Mouse (Mus musculus): ENCODE measurements around the gene Galnt11. TPM values are rescaled to one million over a fixed set of nuclear protein-coding genes. Genes with fewer than 3 reads are reported as not detected.

Gene Galnt11
- polyA plus RNA-seq, 1 experiment from 2014 or later = 42.1 TPM

GRCm38 (mm10) chr5:25245806-25246472 lies 24.2 kb downstream of the Galnt11 start:
- ATAC-seq (replicated peaks; ENCODE audit: low FRiP score, low TSS enrichment, low read depth) = no peak
- H3K36me3 ChIP-seq (ENCODE audit: control insufficient read depth, insufficient read depth, low read length) = peaks cover 22% of the 10 kb centered on the region
- no peaks in the 10 kb centered on the region for H3K9me3 ChIP-seq (ENCODE audit: control insufficient read depth, low read length)
- no peak overlapping the region for H3K27ac ChIP-seq (ENCODE audit: low read depth)
- 77% methylated on average over 10 of the region's 10 CpGs for WGBS
- no peaks in the 10 kb centered on the region for H3K4me1 ChIP-seq (replicated peaks; ENCODE audit: control insufficient read depth, insufficient read depth, low read length)
- H3K9ac ChIP-seq (ENCODE audit: low read length) = no peak overlapping the region
- DNase-seq (ENCODE audit: low spot score) = no peak
- H3K4me2 ChIP-seq (ENCODE audit: low read length) = no peak overlapping the region
- no peaks in the 10 kb centered on the region for H3K27me3 ChIP-seq (replicated peaks; ENCODE audit: control insufficient read depth, insufficient read depth, low read length)
- H3K4me3 ChIP-seq (ENCODE audit: low read depth, low read length) = no peak overlapping the region

- no peak for ATAC-seq (replicated peaks; ENCODE audit: low FRiP score, low TSS enrichment, low read depth)
- 72% methylated on average over 1 of the region's 1 CpGs for WGBS
- Histone ChIP-seq H3K4me2 (ENCODE audit: low read length) (no peak overlapping the region), H3K36me3 (ENCODE audit: control insufficient read depth, insufficient read depth, low read length) (peaks cover 25% of the 10 kb centered on the region), H3K4me3 (ENCODE audit: low read depth, low read length) (no peak overlapping the region), H3K4me1 (replicated peaks; ENCODE audit: control insufficient read depth, insufficient read depth, low read length) (no peaks in the 10 kb centered on the region), H3K9ac (ENCODE audit: low read length) (no peak overlapping the region), H3K27me3 (replicated peaks; ENCODE audit: control insufficient read depth, insufficient read depth, low read length) (no peaks in the 10 kb centered on the region), H3K9me3 (ENCODE audit: control insufficient read depth, low read length) (no peaks in the 10 kb centered on the region), H3K27ac (ENCODE audit: low read depth) (no peak overlapping the region)
- DNase-seq (ENCODE audit: low spot score) = no peak
These were observed 24.8 kb downstream of the Galnt11 start for GRCm38 (mm10) chr5:25246473-25246865.

- Histone ChIP-seq H3K27ac (ENCODE audit: low read depth) (no peak overlapping the region), H3K4me3 (ENCODE audit: low read depth, low read length) (no peak overlapping the region), H3K27me3 (replicated peaks; ENCODE audit: control insufficient read depth, insufficient read depth, low read length) (no peaks in the 10 kb centered on the region), H3K36me3 (ENCODE audit: control insufficient read depth, insufficient read depth, low read length) (peaks cover 31% of the 10 kb centered on the region), H3K4me2 (ENCODE audit: low read length) (no peak overlapping the region), H3K9ac (ENCODE audit: low read length) (no peak overlapping the region), H3K4me1 (replicated peaks; ENCODE audit: control insufficient read depth, insufficient read depth, low read length) (no peaks in the 10 kb centered on the region), H3K9me3 (ENCODE audit: control insufficient read depth, low read length) (no peaks in the 10 kb centered on the region)
- ATAC-seq (replicated peaks; ENCODE audit: low FRiP score, low TSS enrichment, low read depth) (no peak), DNase-seq (ENCODE audit: low spot score) (no peak)
- WGBS = 65% methylated on average over 3 of the region's 3 CpGs
These were observed 25.3 kb downstream of the Galnt11 start for GRCm38 (mm10) chr5:25247036-25247435.

GRCm38 (mm10) chr5:25252423-25252822 lies 30.7 kb downstream of the Galnt11 start:
- Histone ChIP-seq H3K27ac (ENCODE audit: low read depth) (peak overlapping the region; percentile 51), H3K4me1 (replicated peaks; ENCODE audit: control insufficient read depth, insufficient read depth, low read length) (no peaks in the 10 kb centered on the region), H3K9me3 (ENCODE audit: control insufficient read depth, low read length) (no peaks in the 10 kb centered on the region), H3K4me3 (ENCODE audit: low read depth, low read length) (no peak overlapping the region), H3K9ac (ENCODE audit: low read length) (no peak overlapping the region), H3K4me2 (ENCODE audit: low read length) (no peak overlapping the region), H3K36me3 (ENCODE audit: control insufficient read depth, insufficient read depth, low read length) (peaks cover 80% of the 10 kb centered on the region), H3K27me3 (replicated peaks; ENCODE audit: control insufficient read depth, insufficient read depth, low read length) (no peaks in the 10 kb centered on the region)
- WGBS = 60% methylated on average over 2 of the region's 2 CpGs
- peak; percentile 70; the same call in 1 of the 2 replicates for ATAC-seq (replicated peaks; ENCODE audit: low FRiP score, low TSS enrichment, low read depth)
- DNase-seq (ENCODE audit: low spot score) = peak; percentile 51

GRCm38 (mm10) chr5:25252825-25253544 lies 31.3 kb downstream of the Galnt11 start:
- no peaks in the 10 kb centered on the region for H3K9me3 ChIP-seq (ENCODE audit: control insufficient read depth, low read length)
- peak; percentile 52; the same call in 1 of the 2 replicates for ATAC-seq (replicated peaks; ENCODE audit: low FRiP score, low TSS enrichment, low read depth)
- DNase-seq (ENCODE audit: low spot score) = no peak
- peaks cover 86% of the 10 kb centered on the region for H3K36me3 ChIP-seq (ENCODE audit: control insufficient read depth, insufficient read depth, low read length)
- H3K4me3 ChIP-seq (ENCODE audit: low read depth, low read length) = no peak overlapping the region
- WGBS = 80% methylated on average over 8 of the region's 8 CpGs
- no peak overlapping the region for H3K9ac ChIP-seq (ENCODE audit: low read length)
- no peak overlapping the region for H3K4me2 ChIP-seq (ENCODE audit: low read length)
- no peaks in the 10 kb centered on the region for H3K27me3 ChIP-seq (replicated peaks; ENCODE audit: control insufficient read depth, insufficient read depth, low read length)
- peak overlapping the region; percentile 47; the same call in 1 of the 2 replicates for H3K27ac ChIP-seq (ENCODE audit: low read depth)
- H3K4me1 ChIP-seq (replicated peaks; ENCODE audit: control insufficient read depth, insufficient read depth, low read length) = no peaks in the 10 kb centered on the region

GRCm38 (mm10) chr5:25254491-25254890 lies 32.8 kb downstream of the Galnt11 start:
- Histone ChIP-seq H3K4me3 (ENCODE audit: low read depth, low read length) (no peak overlapping the region), H3K27me3 (replicated peaks; ENCODE audit: control insufficient read depth, insufficient read depth, low read length) (no peaks in the 10 kb centered on the region), H3K9ac (ENCODE audit: low read length) (no peak overlapping the region), H3K27ac (ENCODE audit: low read depth) (no peak overlapping the region), H3K36me3 (ENCODE audit: control insufficient read depth, insufficient read depth, low read length) (peaks cover 89% of the 10 kb centered on the region), H3K9me3 (ENCODE audit: control insufficient read depth, low read length) (no peaks in the 10 kb centered on the region), H3K4me1 (replicated peaks; ENCODE audit: control insufficient read depth, insufficient read depth, low read length) (no peaks in the 10 kb centered on the region), H3K4me2 (ENCODE audit: low read length) (no peak overlapping the region)
- DNase-seq (ENCODE audit: low spot score) = no peak
- ATAC-seq (replicated peaks; ENCODE audit: low FRiP score, low TSS enrichment, low read depth) = no peak
- 95% methylated on average over 4 of the region's 4 CpGs for WGBS

- ATAC-seq (replicated peaks; ENCODE audit: low FRiP score, low TSS enrichment, low read depth) = no peak
- H3K4me1 ChIP-seq (replicated peaks; ENCODE audit: control insufficient read depth, insufficient read depth, low read length) = no peaks in the 10 kb centered on the region
- WGBS = 90% methylated on average over 2 of the region's 2 CpGs
- peaks cover 83% of the 10 kb centered on the region for H3K36me3 ChIP-seq (ENCODE audit: control insufficient read depth, insufficient read depth, low read length)
- no peak for DNase-seq (ENCODE audit: low spot score)
- no peak overlapping the region for H3K4me2 ChIP-seq (ENCODE audit: low read length)
- no peak overlapping the region for H3K4me3 ChIP-seq (ENCODE audit: low read depth, low read length)
- no peak overlapping the region for H3K9ac ChIP-seq (ENCODE audit: low read length)
- H3K9me3 ChIP-seq (ENCODE audit: control insufficient read depth, low read length) = no peaks in the 10 kb centered on the region
- H3K27me3 ChIP-seq (replicated peaks; ENCODE audit: control insufficient read depth, insufficient read depth, low read length) = no peaks in the 10 kb centered on the region
- H3K27ac ChIP-seq (ENCODE audit: low read depth) = no peak overlapping the region
These were observed 35.0 kb downstream of the Galnt11 start for GRCm38 (mm10) chr5:25256686-25257085.

GRCm38 (mm10) chr5:25261452-25261851 lies 39.7 kb downstream of the Galnt11 start:
- H3K27me3 ChIP-seq (replicated peaks; ENCODE audit: control insufficient read depth, insufficient read depth, low read length) = no peaks in the 10 kb centered on the region
- H3K9me3 ChIP-seq (ENCODE audit: control insufficient read depth, low read length) = no peaks in the 10 kb centered on the region
- H3K4me1 ChIP-seq (replicated peaks; ENCODE audit: control insufficient read depth, insufficient read depth, low read length) = no peaks in the 10 kb centered on the region
- H3K36me3 ChIP-seq (ENCODE audit: control insufficient read depth, insufficient read depth, low read length) = peaks cover 71% of the 10 kb centered on the region
- no peak overlapping the region for H3K4me2 ChIP-seq (ENCODE audit: low read length)
- no peak overlapping the region for H3K9ac ChIP-seq (ENCODE audit: low read length)
- no peak for DNase-seq (ENCODE audit: low spot score)
- ATAC-seq (replicated peaks; ENCODE audit: low FRiP score, low TSS enrichment, low read depth) = no peak
- WGBS = 79% methylated on average over 6 of the region's 6 CpGs
- no peak overlapping the region for H3K27ac ChIP-seq (ENCODE audit: low read depth)
- no peak overlapping the region for H3K4me3 ChIP-seq (ENCODE audit: low read depth, low read length)

- DNase-seq (ENCODE audit: low spot score) = no peak
- Histone ChIP-seq H3K9ac (ENCODE audit: low read length) (no peak overlapping the region), H3K27ac (ENCODE audit: low read depth) (no peak overlapping the region), H3K27me3 (replicated peaks; ENCODE audit: control insufficient read depth, insufficient read depth, low read length) (no peaks in the 10 kb centered on the region), H3K4me3 (ENCODE audit: low read depth, low read length) (no peak overlapping the region), H3K9me3 (ENCODE audit: control insufficient read depth, low read length) (no peaks in the 10 kb centered on the region), H3K4me2 (ENCODE audit: low read length) (no peak overlapping the region), H3K4me1 (replicated peaks; ENCODE audit: control insufficient read depth, insufficient read depth, low read length) (no peaks in the 10 kb centered on the region), H3K36me3 (ENCODE audit: control insufficient read depth, insufficient read depth, low read length) (peaks cover 71% of the 10 kb centered on the region)
- ATAC-seq (replicated peaks; ENCODE audit: low FRiP score, low TSS enrichment, low read depth) = no peak
- 82% methylated on average over 7 of the region's 7 CpGs for WGBS
These were observed 40.6 kb downstream of the Galnt11 start for GRCm38 (mm10) chr5:25262266-25262665.
